Mouse (Mus musculus): ENCODE results near the gene Amhr2. TPM values are rescaled to one million over a fixed set of nuclear protein-coding genes. Genes with fewer than 3 reads are reported as not detected.

The Amhr2 gene
- total RNA-seq, 2 experiments from 2014 or later: 0.68 to 0.84 TPM

Other genes with a start within 250 kb of the Amhr2 start
- 10 to 100 TPM; 34.0 to 35.2 TPM for gene Zfp740, start 242.1 kb upstream of the Amhr2 start, total RNA-seq (2021)
- 10 to 100 TPM; 15.7 to 16.3 TPM for gene Csad, start 240.6 kb upstream of the Amhr2 start, total RNA-seq (2021)
- gene Itgb7, start 213.4 kb upstream of the Amhr2 start, total RNA-seq (2021): 1 to 10 TPM; 1.3 TPM
- gene Rarg, start 187.8 kb upstream of the Amhr2 start, total RNA-seq (2021): 10 to 100 TPM; 17.0 to 20.8 TPM
- gene Gm9918, start 174.8 kb upstream of the Amhr2 start, total RNA-seq (2021): not detected
- 10 to 100 TPM; 15.5 to 18.5 TPM for gene Mfsd5, start 165.9 kb upstream of the Amhr2 start, total RNA-seq (2021)
- gene Espl1, start 149.1 kb upstream of the Amhr2 start, total RNA-seq (2021): 1 to 10 TPM in 1 of 2 experiments, under 1 TPM in 1; 0.65 to 1.9 TPM
- gene Pfdn5, start 119.3 kb upstream of the Amhr2 start, total RNA-seq (2021): 100 to 1,000 TPM; 284 to 288 TPM
- 10 to 100 TPM; 21.3 to 23.1 TPM for gene Myg1, start 113.7 kb upstream of the Amhr2 start, total RNA-seq (2021)
- gene Aaas, start 94.6 kb upstream of the Amhr2 start, total RNA-seq (2021): 10 to 100 TPM; 10.2 to 11.2 TPM
- not detected for gene Sp7, start 78.2 kb upstream of the Amhr2 start, total RNA-seq (2021)
- gene Sp1, start 39.2 kb upstream of the Amhr2 start, total RNA-seq (2021): 10 to 100 TPM; 42.7 to 44.4 TPM
- 10 to 100 TPM; 20.6 to 21.0 TPM for gene Prr13, start 13.7 kb downstream of the Amhr2 start, total RNA-seq (2021)
- gene Pcbp2, start 25.2 kb downstream of the Amhr2 start, total RNA-seq (2021): 100 to 1,000 TPM; 458 to 504 TPM
- gene Gm10337, start 58.4 kb downstream of the Amhr2 start, total RNA-seq (2021): not detected
- 1 to 10 TPM; 3.2 to 4.5 TPM for gene Map3k12, start 71.7 kb downstream of the Amhr2 start, total RNA-seq (2021)
- 10 to 100 TPM; 46.6 to 47.6 TPM for gene Tarbp2, start 72.8 kb downstream of the Amhr2 start, total RNA-seq (2021)
- gene Npff, start 79.6 kb downstream of the Amhr2 start, total RNA-seq (2021): 1 to 10 TPM; 2.5 to 2.8 TPM
- gene Gm28047, start 179.7 kb downstream of the Amhr2 start, total RNA-seq (2021): not detected
- 10 to 100 TPM; 45.9 to 56.2 TPM for gene Atf7, start 180.1 kb downstream of the Amhr2 start, total RNA-seq (2021)
- gene Atp5g2, start 227.0 kb downstream of the Amhr2 start, total RNA-seq (2021): 10 to 100 TPM; 38.9 to 50.4 TPM

Data from heart, postnatal 25 days (tissue).